30 mouse cellular contexts compared by ENCODE assay signal in the genomic region with DNA sequence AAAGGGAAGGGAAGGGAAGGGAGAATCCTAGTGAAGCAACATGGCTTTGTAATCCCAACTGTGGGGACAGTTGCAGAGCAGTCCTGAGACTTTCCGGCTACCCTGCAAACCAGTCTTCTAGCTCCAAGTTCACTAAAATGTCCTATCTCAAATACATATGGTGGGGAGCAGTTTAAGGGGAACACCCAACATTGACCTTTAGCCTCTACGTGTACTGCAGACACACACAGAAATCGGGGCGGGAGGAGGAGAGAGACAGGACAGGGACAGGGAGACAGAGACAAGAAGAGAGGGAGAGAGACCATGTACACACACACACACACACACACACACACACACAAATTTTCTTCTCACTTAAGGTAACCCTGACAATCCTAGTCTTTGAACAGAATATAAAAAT. TPM values are rescaled to one million over a fixed set of nuclear protein-coding genes. Genes with fewer than 3 reads are reported as not detected.
"Had no signal": no experiment of that assay in that cellular context is flagged by ENCODE, and none has a peak within 500 bp of the region (broad histone marks: within the 10 kb centered on the region; RNA-seq: fewer than 3 reads in every experiment).

No protein-coding gene starts in this region.

- H3K4me2 ChIP-seq: kidney, embryonic 15.5 days; limb, embryonic 12.5 days; limb, embryonic 15.5 days; lung, embryonic 14.5 days; midbrain, embryonic 13.5 days; neural tube, embryonic 13.5 days had no signal

- H3K27ac ChIP-seq: kidney, embryonic 15.5 days; limb, embryonic 12.5 days; limb, embryonic 15.5 days; midbrain, embryonic 10.5 days; midbrain, embryonic 13.5 days; neural tube, embryonic 13.5 days; stomach, postnatal 0 days had no signal

- H3K9ac ChIP-seq: kidney, embryonic 15.5 days; limb, embryonic 12.5 days; limb, embryonic 15.5 days; lung, embryonic 14.5 days; midbrain, embryonic 13.5 days; neural tube, embryonic 13.5 days had no signal

- H3K27me3 ChIP-seq: kidney, embryonic 15.5 days; limb, embryonic 12.5 days; limb, embryonic 15.5 days; megakaryocyte, embryonic 14.5 days; midbrain, embryonic 13.5 days had no signal

- ATAC-seq: lung, postnatal 0 days; midbrain, embryonic 13.5 days; midbrain, embryonic 16.5 days had no signal

- H3K4me3 ChIP-seq: kidney, embryonic 15.5 days; limb, embryonic 12.5 days; limb, embryonic 15.5 days; megakaryocyte, embryonic 14.5 days; midbrain, embryonic 10.5 days; midbrain, embryonic 13.5 days; myocyte; neural tube, embryonic 13.5 days had no signal

- H3K36me3 ChIP-seq: kidney, embryonic 15.5 days; limb, embryonic 12.5 days; limb, embryonic 15.5 days; midbrain, embryonic 10.5 days; midbrain, embryonic 13.5 days; neural tube, embryonic 13.5 days had no signal

- H3K9me3 ChIP-seq: kidney, embryonic 15.5 days; limb, embryonic 12.5 days; limb, embryonic 15.5 days; megakaryocyte, embryonic 14.5 days; midbrain, embryonic 10.5 days; midbrain, embryonic 13.5 days; neural tube, embryonic 13.5 days had no signal

- DNase-seq: kidney, adult 8-10 months; kidney, postnatal 10 days; kidney, postnatal 4 days; left cerebral cortex, postnatal 4 days; lung, embryonic 14.5 days; retina, postnatal 1 day; right cerebral cortex, postnatal 25 days; thymus, adult 2 months; thymus, postnatal 14 days; thymus, postnatal 4 days had no signal

RNA-seq across cellular contexts. Expression of a gene that starts 44.6 kb away (rescaled TPM):
- total RNA-seq: layer of hippocampus, adult 18-20 months; layer of hippocampus, postnatal 14 days; left cerebral cortex, adult 8-10 months; left cerebral cortex, postnatal 14 days; left cerebral cortex, postnatal 4 days; monocyte, adult 5-6 weeks; neutrophil, adult 5-6 weeks had no signal
- polyA plus RNA-seq: intestine, embryonic 14.5 days; kidney, embryonic 15.5 days; limb, embryonic 12.5 days; limb, embryonic 15.5 days; lung, embryonic 14.5 days; lung, postnatal 0 days; midbrain, embryonic 10.5 days; midbrain, embryonic 13.5 days; midbrain, embryonic 16.5 days; myocyte; neural tube, embryonic 13.5 days; spleen, adult 2 months; stomach, embryonic 14.5 days; stomach, postnatal 0 days; thymus, adult 2 months had no signal
